Mouse (Mus musculus) spleen, adult 2 months (tissue): Measurements from ENCODE around the gene Phf14.

Experiments used
- CTCF ChIP-seq: fragments of 200-500 bp; IDR thresholded peaks from 2 replicates; pipeline ENCODE4 v1.5.1; 2011; ENCODE audit warnings: mild to moderate bottlenecking, inconsistent platforms; ENCODE audit not compliant: insufficient read depth, insufficient read length, insufficient replicate concordance; ENCODE audit errors: extremely low read depth
- POLR2A ChIP-seq: fragments of 200-500 bp; IDR thresholded peaks from 2 replicates; pipeline ENCODE4 v1.6.1; 2011; ENCODE audit warnings: low read depth, low read length, inconsistent platforms

- TF ChIP-seq POLR2A (no peak), CTCF (no peak)
Measured at GRCm38 (mm10) chr6:12067956-12068355, 160.3 kb downstream of the Phf14 start.
